Mouse (Mus musculus): ENCODE measurements around the gene Pdzrn3.

Pdzrn3 gene

DNA sequence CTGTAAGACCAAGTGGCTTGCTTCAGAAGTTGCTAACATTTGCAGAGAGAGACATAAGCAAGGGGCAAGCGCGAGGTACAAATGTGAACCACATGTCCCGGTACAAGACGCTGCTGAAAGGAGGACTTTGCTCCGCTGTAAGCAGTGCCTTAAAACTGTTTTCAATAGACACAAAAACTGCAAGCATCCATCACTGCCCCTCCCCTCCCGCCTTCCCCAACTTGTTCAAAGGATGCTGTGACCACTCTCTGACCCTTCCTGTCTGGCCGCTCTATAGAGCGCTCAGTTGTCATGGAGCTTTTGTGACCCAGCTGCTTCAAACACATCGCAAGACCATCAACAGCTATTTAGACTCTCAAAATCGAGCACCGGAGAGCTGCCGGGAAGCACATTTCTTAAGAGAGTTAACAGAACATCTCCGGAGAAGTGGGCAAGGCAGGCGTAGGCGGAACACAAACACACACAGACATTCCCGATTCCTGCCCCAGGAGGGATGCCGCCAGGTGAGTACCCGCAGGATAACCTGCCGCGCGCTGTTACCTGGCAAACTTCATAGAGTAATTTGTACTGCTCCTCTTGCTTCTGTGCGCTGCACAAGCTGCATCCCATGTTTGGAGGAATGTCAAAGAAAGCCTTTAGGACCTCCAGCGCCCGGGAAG is 179.3 kb downstream of the Pdzrn3 start:
- no peak for DNase-seq (ENCODE audit: low read depth, low spot score)

DNA sequence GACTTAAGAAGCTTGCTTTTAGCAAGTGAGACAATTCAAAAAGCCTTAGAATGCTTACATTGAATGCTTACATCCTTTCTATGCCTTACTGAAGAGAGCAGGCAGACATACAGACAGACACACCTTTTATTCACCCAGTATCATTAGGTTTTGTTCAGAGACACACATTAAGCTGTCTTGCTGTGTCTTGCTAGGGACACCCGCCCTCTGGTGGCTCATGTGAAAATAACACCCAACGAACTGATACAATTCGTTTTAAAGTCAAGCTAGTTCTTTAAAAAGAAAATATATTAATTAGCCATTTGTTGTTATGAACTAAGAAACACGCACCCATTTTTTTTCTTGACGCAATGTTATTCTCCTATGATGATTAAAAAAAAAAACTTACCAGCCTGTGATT is 180.1 kb downstream of the Pdzrn3 start:
- DNase-seq (ENCODE audit: low read depth, low spot score), result peak; percentile 33

DNA sequence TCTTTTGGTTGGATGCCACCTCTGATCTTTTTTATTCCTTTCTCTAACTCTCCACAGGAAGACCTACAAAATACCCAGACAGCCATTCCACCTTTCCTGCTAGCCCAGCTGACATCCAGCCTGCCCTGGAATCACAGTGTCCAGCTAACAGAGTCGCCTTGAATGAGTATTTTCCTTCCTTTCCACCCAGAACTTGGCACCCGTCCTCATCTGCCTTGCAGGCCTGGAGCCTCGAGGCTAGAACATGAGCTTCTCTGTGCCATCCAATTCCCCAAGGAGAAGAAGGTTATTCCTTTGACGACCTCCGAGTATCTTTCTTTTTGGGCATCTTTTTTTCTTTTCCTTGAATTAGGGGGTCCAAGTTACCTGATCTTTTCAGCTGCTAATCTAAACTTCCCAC is 181.8 kb downstream of the Pdzrn3 start:
- no peak for DNase-seq (ENCODE audit: low read depth, low spot score)

DNA sequence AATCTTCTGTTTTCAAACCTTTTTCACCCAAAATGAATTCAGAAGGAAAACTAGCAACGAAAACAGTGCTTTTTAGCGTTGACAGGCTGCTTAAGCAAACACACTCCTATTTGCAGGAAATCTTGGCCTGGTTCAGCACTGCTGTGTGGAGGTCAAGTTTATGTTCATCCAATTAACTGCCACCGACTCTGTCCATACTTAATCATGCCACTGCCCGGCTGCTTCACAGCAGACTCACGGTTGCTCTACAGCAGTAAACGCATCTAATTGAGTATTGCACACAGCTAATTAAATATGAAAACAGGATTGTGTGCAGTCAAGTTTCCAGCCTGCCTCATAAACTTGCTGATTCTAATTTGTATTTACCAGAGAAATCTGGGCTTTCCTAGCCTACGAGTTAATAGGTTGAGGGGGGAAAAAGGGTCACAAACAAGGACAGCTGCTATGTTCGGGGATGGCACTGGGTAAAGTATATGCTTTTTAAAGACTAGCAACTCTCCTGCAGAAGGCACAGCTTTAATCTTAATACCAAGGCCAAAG is 183.2 kb downstream of the Pdzrn3 start:
- no peak for DNase-seq (ENCODE audit: low read depth, low spot score)

GRCm38 (mm10) chr6:101191576-101191975 is 186.1 kb downstream of the Pdzrn3 start:
- no peak for DNase-seq (ENCODE audit: low read depth, low spot score)

DNA sequence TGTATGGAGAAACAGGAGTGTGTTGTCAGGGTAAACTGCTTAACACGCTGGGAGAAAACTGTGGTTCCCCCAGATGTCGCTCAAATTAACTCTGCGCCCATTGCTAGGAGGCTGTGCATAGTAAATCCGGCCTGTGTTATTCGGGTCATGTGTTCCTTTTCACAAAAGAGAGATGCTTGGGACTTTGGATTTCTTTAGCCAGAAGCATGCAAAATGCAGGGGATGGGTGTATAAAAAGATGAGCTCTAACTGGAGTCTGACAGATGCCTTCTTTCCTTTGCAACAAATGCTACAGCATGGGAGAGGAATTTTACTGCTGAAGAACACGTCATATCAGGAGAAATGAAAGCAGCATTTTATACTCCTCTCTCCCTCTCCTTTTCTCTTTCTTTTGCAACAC is 190.4 kb downstream of the Pdzrn3 start:
- no peak for DNase-seq (ENCODE audit: low read depth, low spot score)

GRCm38 (mm10) chr6:101186887-101187286 is 190.8 kb downstream of the Pdzrn3 start:
- no peak for DNase-seq (ENCODE audit: low read depth, low spot score)

- no peak for DNase-seq (ENCODE audit: low read depth, low spot score)
Observed at GRCm38 (mm10) chr6:101184103-101184785, 193.5 kb downstream of the Pdzrn3 start.

- DNase-seq (ENCODE audit: low read depth, low spot score), result no peak
Observed at GRCm38 (mm10) chr6:101170699-101171098, 207.0 kb downstream of the Pdzrn3 start.

DNA sequence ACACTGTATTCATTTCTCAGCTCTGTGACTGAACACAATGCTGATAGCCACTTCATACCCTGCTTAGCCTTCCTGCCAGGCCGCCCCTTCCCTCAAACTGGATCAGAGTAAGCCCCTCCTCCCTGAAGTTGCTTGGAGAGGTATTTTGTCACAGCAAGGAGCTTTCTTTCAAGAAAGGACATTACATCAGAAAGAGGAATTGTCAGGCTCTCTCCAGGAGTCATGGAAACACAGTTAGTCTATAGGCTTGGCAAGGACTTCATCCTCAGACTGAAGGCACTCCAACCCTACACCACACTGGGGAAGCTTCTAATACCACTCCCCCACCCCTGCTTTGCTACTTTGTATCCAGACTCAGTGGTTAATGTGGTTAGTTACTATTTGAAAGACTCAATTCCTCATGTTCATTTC is 224.2 kb downstream of the Pdzrn3 start:
- DNase-seq (ENCODE audit: low read depth, low spot score), result no peak

- DNase-seq (ENCODE audit: low read depth, low spot score), result no peak
Observed at GRCm38 (mm10) chr6:101135368-101135767, 242.3 kb downstream of the Pdzrn3 start.

- DNase-seq (ENCODE audit: low read depth, low spot score), result no peak
Observed at GRCm38 (mm10) chr6:101125396-101125795, 252.3 kb downstream of the Pdzrn3 start.

DNA sequence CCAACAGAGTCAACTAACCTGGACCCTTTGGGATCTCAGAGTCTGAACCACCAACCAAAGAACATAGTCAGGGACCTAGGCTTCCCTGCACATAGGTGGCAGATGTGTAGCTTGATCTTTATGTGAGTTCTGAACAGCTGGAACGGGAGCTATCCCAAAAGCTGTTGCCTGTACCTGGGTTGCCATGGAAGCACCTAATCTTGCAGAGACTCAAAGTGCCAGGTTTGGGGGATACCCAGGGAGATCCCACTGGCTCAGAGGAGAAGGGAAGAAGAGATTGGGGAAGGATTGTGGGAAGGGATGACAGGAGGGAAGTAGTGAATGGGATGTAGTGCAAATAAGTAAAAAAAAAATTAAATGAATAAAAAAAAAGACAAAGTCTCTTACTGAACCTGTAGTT is 268.7 kb downstream of the Pdzrn3 start:
- DNase-seq (ENCODE audit: low read depth, low spot score), result no peak

DNA sequence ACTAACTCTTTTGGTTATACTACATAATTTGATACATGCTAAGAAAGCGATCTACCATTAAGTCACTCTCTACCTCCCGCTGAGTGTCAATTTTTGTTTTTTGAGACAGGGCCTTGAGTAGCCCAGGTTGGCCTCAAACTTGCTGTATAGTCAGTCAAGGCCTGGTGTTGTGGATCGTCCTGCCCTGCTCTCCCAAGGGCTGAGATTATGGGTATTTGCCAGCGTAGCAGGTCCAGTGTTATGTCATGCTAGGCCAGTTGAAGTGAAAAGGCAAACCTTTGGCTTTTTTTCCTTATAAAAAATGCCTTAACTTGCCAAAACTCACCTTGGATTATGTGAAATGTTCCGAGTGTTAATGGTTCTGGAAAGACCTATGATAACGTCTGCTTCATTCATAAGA is 274.2 kb downstream of the Pdzrn3 start:
- DNase-seq (ENCODE audit: low read depth, low spot score), result no peak

DNA sequence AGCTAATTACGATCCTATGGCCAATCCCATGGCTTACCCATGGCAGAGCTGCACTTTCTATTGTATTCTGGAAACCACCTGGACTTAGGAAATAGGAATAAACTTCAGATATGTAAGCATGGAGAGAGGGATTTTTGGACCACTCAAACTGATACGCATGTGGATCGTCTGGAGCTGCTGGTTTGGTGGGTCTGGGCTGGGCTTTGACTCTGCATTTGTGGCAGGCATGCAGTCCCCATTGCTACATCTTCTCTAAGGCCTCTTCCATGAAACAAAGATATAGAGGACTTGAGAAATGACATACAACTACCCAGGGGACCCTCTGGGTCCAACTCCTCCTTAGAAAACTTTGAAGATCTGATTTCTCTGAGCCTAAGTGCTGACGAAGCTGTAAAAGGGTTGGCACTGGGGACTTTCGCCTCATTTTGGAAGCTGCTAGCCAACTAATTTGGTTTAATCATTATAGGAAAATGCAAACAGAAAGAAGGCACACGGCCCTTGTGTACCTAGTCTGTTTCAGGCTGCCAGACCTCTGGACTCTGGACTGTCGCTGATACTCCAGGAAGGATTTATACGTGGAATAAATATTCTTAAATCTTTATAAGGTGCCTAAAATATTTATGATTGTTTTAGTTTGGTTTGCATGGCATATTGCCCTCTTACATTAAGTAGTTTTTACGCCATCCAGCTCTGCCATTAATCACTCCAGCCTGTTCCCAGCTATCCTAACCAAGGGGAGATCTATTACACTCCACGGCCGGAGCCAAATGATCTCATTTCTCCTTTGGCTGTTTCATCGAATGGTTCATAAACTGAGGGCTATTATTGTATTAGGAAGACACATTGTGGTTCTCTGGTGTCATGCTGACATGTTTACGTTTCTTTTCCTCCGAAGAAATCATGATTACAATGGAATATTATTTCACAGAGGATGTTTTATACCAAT is 275.7 kb downstream of the Pdzrn3 start:
- DNase-seq (ENCODE audit: low read depth, low spot score), result no peak
